Mouse (Mus musculus) kidney, adult 2 months (tissue): ENCODE measurements around the gene Sez6.

Experiments
- CTCF ChIP-seq: fragments of 200-500 bp; conservative IDR thresholded peaks from 2 replicates; pipeline ENCODE4 v1.5.1; 2011; ENCODE audit warnings: low read depth, mild to moderate bottlenecking, control low read depth, low read length, moderate library complexity, mixed read lengths; ENCODE audit not compliant: insufficient read depth, insufficient read length
- POLR2A ChIP-seq: fragments of 200-500 bp; IDR thresholded peaks from one replicate; pipeline ENCODE4 v1.6.1; 2011; ENCODE audit warnings: low read depth, low read length, control low read depth

DNA sequence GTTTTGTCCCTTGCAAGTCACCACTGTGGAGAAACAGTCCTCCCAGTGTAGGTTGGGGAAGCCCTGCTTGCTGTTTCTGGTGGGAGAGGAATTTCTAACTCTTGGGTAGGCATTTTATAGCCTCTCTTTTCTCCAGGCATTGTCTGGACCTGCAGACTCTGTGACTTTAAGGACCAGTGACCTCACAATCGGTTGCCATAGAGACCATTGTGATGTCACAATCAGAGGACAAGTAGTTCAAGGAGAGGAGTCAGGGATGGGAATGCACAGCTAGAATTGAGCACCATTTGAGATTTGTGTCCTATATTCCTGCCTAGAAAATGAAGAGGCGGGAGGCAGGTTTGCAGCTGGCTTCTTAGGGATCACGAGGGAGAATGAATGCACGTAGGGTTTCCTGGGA lies 7.3 kb upstream of the Sez6 start:
- TF ChIP-seq CTCF (no peak), POLR2A (no peak)
